Comparison of ENCODE assay signal across 21 mouse cellular contexts in genomic region chr7:145001503-145002084, GRCm38 (mm10).
A peak's percentile ranks its signal among the peaks of the same experiment; 100 is the strongest.
DNase-seq lines count a peak whose midpoint lies in the region; ATAC-seq and TF ChIP-seq lines count a peak whose summit lies in the region.
"Had no signal": no experiment of that assay in that cellular context is flagged by ENCODE, and none has a peak within 500 bp of the region (broad histone marks: within the 10 kb centered on the region; RNA-seq: fewer than 3 reads in every experiment).

No protein-coding gene starts in this region.

- ATAC-seq in midbrain, embryonic 11.5 days (ENCODE audit: low FRiP score) = no peak
- no peak for ATAC-seq in midbrain, postnatal 0 days (ENCODE audit: low FRiP score)
- ATAC-seq in limb, embryonic 14.5 days (ENCODE audit: low FRiP score, low read depth) = 0 out of 2 replicates have a peak, but pooled peaks have one; percentile 6
- ATAC-seq: intestine, embryonic 15.5 days had no signal

- 62% methylated on average over 4 of the region's 4 CpGs for WGBS in midbrain, embryonic 11.5 days
- 76% methylated on average over 4 of the region's 4 CpGs for WGBS in midbrain, postnatal 0 days
- WGBS in limb, embryonic 14.5 days = 63% methylated on average over 4 of the region's 4 CpGs

- H3K9me3 ChIP-seq in midbrain, embryonic 11.5 days (ENCODE audit: control insufficient read depth, low read length) = no peaks in the 10 kb centered on the region
- no peaks in the 10 kb centered on the region for H3K9me3 ChIP-seq in midbrain, postnatal 0 days (ENCODE audit: low read length)
- no peaks in the 10 kb centered on the region for H3K9me3 ChIP-seq in limb, embryonic 14.5 days (ENCODE audit: control insufficient read depth, low read length)
- H3K9me3 ChIP-seq: forebrain, embryonic 12.5 days; hindbrain, embryonic 15.5 days; intestine, embryonic 15.5 days; liver, embryonic 12.5 days had no signal

- no peaks in the 10 kb centered on the region for H3K27me3 ChIP-seq in midbrain, embryonic 11.5 days (ENCODE audit: control insufficient read depth, insufficient read depth, low read length)
- no peaks in the 10 kb centered on the region for H3K27me3 ChIP-seq in midbrain, postnatal 0 days (ENCODE audit: insufficient read depth, low read length)
- no peaks in the 10 kb centered on the region for H3K27me3 ChIP-seq in limb, embryonic 14.5 days (ENCODE audit: control insufficient read depth, insufficient read depth, low read length)
- H3K27me3 ChIP-seq: forebrain, embryonic 12.5 days; hindbrain, embryonic 15.5 days; intestine, embryonic 15.5 days; neural tube, embryonic 12.5 days had no signal

- no peak overlapping the region for H3K9ac ChIP-seq in midbrain, embryonic 11.5 days (ENCODE audit: low read length)
- H3K9ac ChIP-seq in midbrain, postnatal 0 days (replicated peaks; ENCODE audit: low read length, poor library complexity, severe bottlenecking) = no peak overlapping the region
- H3K9ac ChIP-seq in limb, embryonic 14.5 days (ENCODE audit: low read depth, low read length, severe bottlenecking) = no peak overlapping the region
- H3K9ac ChIP-seq: forebrain, embryonic 12.5 days; hindbrain, embryonic 15.5 days; intestine, embryonic 15.5 days; liver, embryonic 12.5 days; neural tube, embryonic 12.5 days had no signal

- DNase-seq in heart, adult 11 months = peak; percentile 94
- no peak for DNase-seq in heart, postnatal 25 days (ENCODE audit: low spot score)
- DNase-seq in midbrain, embryonic 11.5 days (ENCODE audit: low spot score, missing footprints) = peak; percentile 47
- DNase-seq in midbrain, postnatal 0 days (ENCODE audit: low spot score) = no peak
- no peak for DNase-seq in limb, embryonic 14.5 days (ENCODE audit: low spot score)
- no peak for DNase-seq in thymus, postnatal 4 days
- DNase-seq in kidney, postnatal 36 days = no peak
- DNase-seq: adrenal gland, postnatal 25 days; cerebellum, adult 9-10 months; heart, postnatal 4 days; kidney, adult 8-10 months; kidney, postnatal 14 days; lung, adult 18-20 months; right cerebral cortex, postnatal 14 days; spleen, adult 18-20 months had no signal

- no peaks in the 10 kb centered on the region for H3K4me1 ChIP-seq in midbrain, embryonic 11.5 days (ENCODE audit: control insufficient read depth, insufficient read depth, low read length)
- H3K4me1 ChIP-seq in midbrain, postnatal 0 days (ENCODE audit: insufficient read depth, low read length) = no peaks in the 10 kb centered on the region
- H3K4me1 ChIP-seq in limb, embryonic 14.5 days (ENCODE audit: control insufficient read depth, insufficient read depth, low read length) = no peaks in the 10 kb centered on the region
- H3K4me1 ChIP-seq: forebrain, embryonic 12.5 days; hindbrain, embryonic 15.5 days; intestine, embryonic 15.5 days; neural tube, embryonic 12.5 days had no signal

- H3K4me3 ChIP-seq in midbrain, embryonic 11.5 days (ENCODE audit: low read depth, low read length) = no peak overlapping the region
- no peak overlapping the region for H3K4me3 ChIP-seq in midbrain, postnatal 0 days (ENCODE audit: low read depth, low read length)
- H3K4me3 ChIP-seq in limb, embryonic 14.5 days (replicated peaks; ENCODE audit: low read length) = no peak overlapping the region
- H3K4me3 ChIP-seq: forebrain, embryonic 12.5 days; hindbrain, embryonic 15.5 days; intestine, embryonic 15.5 days; layer of hippocampus, adult 2 months; liver, embryonic 12.5 days; neural tube, embryonic 12.5 days had no signal

- TF ChIP-seq POLR2A in limb, embryonic 14.5 days (IDR thresholded peaks at IDR 0.05; ENCODE audit: borderline replicate concordance, extremely low read depth, insufficient read depth, insufficient read length) = no peak

- no peaks in the 10 kb centered on the region for H3K36me3 ChIP-seq in midbrain, embryonic 11.5 days (ENCODE audit: control insufficient read depth, insufficient read depth, low read length)
- no peaks in the 10 kb centered on the region for H3K36me3 ChIP-seq in midbrain, postnatal 0 days (ENCODE audit: insufficient read depth, low read length)
- H3K36me3 ChIP-seq in limb, embryonic 14.5 days (ENCODE audit: control insufficient read depth, insufficient read depth, low read length) = no peaks in the 10 kb centered on the region
- H3K36me3 ChIP-seq: forebrain, embryonic 12.5 days; hindbrain, embryonic 15.5 days; intestine, embryonic 15.5 days; liver, embryonic 12.5 days; neural tube, embryonic 12.5 days had no signal

- H3K27ac ChIP-seq in midbrain, embryonic 11.5 days (ENCODE audit: low read depth, low read length) = no peak overlapping the region
- no peak overlapping the region for H3K27ac ChIP-seq in midbrain, postnatal 0 days (ENCODE audit: low read depth, low read length)
- H3K27ac ChIP-seq in limb, embryonic 14.5 days (replicated peaks; ENCODE audit: low read depth, low read length) = no peak overlapping the region
- H3K27ac ChIP-seq: forebrain, embryonic 12.5 days; hindbrain, embryonic 15.5 days; intestine, embryonic 15.5 days; layer of hippocampus, adult 2 months; liver, embryonic 12.5 days; neural tube, embryonic 12.5 days had no signal

- intact Hi-C loops in heart, postnatal 25 days (cut with DNase I) = loop anchor here (2.0 kb wide), 1 partner anchor 19 kb away; no protein-coding TSS in a partner anchor

- no peak for TF ChIP-seq CTCF in midbrain, postnatal 0 days (IDR thresholded peaks at IDR 0.05)

- H3K4me2 ChIP-seq in midbrain, embryonic 11.5 days = no peak overlapping the region
- H3K4me2 ChIP-seq in midbrain, postnatal 0 days (ENCODE audit: low read depth, low read length, poor library complexity, severe bottlenecking) = no peak overlapping the region
- H3K4me2 ChIP-seq in limb, embryonic 14.5 days (replicated peaks; ENCODE audit: low read depth, low read length, severe bottlenecking) = no peak overlapping the region
- H3K4me2 ChIP-seq: forebrain, embryonic 12.5 days; hindbrain, embryonic 15.5 days; intestine, embryonic 15.5 days; liver, embryonic 12.5 days; neural tube, embryonic 12.5 days had no signal

Comparison
In these comparisons a context has a peak if more than half of its experiments do, and no peak if none do; other contexts are left out.
1. DNase-seq: peak in heart, adult 11 months (single experiment) and midbrain, embryonic 11.5 days (single experiment); none in heart, postnatal 25 days (single experiment), midbrain, postnatal 0 days (single experiment), limb, embryonic 14.5 days (single experiment), thymus, postnatal 4 days (single experiment) and kidney, postnatal 36 days (0 of 2).